Mouse (Mus musculus) frontal cortex, adult (tissue): ENCODE measurements at regions not wholly inside any gene's neighbourhood (a gene's known extent, or its start where the extent isn't known, plus 50 kb on each side); places are given as distances from the start of the nearest gene placed in this dataset.

ENCODE experiments used
- ATAC-seq: cut with Nextera tagmentation; 2 replicates; pipeline ENCODE4 v1.9.2; 2017; ENCODE audit warnings: mild to moderate bottlenecking, moderate library complexity, mixed read lengths; ENCODE audit not compliant: low TSS enrichment

DNA sequence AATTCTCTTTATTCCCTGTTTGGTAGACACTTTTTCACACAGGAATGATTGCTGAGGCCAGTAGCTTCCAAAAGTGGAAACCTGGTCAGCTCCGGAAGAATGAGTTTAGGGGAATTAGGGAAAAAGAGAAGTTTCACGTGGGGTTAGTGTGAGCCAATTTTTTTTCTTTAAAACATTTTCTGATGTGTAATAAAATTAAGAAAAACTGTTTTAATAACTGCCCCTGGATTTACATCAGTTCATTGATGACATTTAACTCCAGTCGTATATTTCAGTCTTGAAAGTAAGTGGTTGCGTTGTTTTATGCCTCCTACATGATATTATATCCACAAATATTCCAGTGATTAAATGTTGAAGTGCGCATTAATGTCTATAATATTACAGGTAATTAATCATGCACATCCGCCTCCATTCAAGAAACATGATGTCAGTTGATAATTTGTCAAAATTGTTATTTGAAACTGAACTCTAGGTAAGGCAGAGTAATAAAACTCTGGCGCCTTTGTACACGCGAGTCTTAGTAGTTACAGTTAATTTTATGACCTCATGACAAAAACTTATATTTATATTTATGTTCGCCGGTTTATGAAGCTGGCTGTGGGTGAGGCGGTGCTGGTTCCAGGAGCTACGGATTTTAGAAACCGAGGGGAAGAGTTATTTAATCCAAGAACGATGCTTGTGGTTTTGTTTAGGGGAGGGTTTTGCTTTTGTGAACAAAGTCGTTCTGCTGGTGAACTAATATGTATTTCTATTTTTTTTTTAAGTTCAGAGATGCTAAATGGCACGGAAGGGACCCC lies 252.5 kb upstream of the Nfe2l3 start:
- ATAC-seq, result no peak

DNA sequence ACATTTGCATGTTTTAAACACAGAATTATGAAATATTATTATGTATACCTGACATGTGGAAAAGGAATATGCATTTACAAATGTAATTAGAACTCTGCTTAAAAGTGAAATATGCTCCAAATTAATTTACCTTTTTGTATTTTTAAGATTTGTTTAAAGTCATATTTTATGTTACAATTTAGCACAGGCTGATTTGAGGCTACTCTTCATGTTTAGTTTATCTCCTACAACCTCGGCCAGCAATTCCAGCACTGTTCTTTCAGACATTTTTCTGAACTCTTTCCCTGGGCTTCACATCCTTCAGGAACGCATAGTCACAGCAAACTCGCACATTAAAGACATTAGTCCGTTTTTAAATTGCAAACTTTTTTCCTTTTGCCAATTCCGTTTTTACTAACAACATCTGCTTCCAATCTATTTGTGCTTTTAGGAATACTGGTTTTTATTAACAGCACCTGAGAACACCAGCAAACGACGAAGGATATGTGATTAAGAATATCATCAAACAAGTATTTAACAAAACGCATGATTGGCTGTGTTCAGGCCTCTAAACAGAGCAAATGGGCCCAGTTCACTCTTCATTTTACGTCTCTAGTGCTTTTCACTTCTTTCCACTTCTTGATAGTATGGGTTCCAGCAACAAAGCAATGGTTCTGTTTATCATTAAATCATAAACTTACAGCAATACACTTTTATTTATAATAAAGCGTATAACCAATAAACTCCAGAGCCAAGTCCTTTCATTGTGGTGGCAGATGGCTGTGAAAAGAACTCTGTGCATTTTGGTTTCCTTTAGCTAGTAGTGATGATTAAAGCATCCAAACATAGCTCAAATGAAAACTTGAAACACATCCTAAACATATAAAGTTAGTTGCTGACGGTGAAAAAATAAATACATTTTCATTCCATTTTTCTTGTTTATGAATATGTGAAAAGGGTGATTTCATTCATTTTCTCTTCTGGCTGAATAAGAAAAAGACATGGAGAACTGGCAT lies 251.3 kb upstream of the Nfe2l3 start:
- no peak for ATAC-seq

DNA sequence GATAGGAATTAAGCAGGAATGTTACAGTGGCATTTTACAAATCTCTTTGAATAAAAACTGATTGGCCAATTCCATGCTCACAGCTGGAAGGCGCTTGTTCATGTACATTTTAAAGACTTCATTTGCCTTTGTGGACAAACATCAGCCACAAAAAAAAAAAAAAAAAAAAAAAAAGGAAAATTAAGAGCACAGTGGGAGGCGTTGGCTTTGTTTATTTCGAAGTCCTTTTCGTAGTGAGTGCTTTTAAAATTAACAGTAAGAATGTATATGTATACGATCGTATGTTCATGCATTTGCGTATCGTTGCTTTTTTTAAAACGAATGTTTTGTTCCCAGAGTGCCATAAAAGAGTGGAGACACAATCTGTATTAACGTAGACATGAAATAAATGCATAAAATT lies 250.6 kb upstream of the Nfe2l3 start:
- no peak for ATAC-seq

DNA sequence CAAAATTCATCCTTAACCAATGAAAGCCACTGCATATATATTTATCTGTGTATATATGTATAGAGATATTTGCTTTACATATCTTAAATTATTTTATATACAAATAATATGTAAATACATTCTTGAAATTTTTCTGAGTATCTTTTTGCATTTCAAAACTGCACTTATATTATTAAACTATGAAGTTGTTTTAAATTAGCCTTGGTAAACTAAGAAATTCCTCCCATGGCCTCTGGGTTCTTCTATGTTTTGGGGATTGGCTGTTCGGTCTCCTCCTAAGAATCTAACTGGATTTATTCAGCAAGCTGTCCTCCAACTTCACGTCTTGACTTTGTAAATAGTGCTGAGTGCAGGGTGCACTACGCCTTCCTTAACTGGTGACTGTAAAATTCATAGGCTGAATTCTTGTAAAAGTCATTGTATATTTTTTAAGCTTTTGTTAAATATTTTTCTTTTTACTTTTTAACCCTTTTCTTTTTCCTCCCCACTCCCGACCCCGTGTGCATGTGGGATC lies 249.6 kb upstream of the Nfe2l3 start:
- no peak for ATAC-seq

DNA sequence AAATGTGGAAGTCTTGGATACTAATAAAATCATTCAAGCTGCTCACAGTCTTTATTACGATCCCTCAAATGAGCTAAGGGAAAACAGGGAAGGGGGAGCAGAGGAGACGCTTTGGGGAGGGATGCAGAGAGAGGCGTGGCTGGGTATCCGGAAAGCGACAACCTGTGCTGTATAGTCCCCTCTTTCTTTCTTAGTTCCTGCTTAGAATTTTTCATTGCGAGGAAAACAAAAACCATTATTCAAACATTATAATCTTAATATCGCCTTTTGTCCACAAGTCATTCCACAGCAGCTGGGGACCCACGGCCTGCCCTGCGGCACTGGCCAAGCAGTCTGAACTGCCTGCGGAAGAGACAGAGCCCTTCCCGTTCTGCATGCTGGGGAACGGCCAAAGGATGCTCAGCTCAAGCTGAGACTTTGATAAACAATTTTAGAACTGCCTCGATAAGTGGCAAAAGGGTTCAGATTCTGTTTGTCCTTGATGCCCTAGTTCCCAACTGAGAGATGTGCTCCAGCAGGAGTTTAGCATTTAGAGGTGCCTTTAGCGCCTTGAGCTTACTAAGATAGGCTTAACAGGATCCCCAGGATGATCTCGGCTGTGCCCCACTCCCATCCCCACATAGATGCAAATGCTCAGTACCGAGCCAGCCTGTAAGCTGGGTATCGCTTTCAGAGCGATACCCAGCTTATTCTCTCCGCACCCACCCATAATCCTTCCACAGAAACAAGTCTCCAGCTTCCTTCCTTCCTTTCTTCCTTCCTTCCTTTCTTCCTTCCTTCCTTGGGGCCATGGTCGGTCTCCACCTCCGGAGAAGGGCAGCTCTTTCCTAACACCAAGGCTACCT lies 248.7 kb upstream of the Nfe2l3 start:
- ATAC-seq, result no peak

DNA sequence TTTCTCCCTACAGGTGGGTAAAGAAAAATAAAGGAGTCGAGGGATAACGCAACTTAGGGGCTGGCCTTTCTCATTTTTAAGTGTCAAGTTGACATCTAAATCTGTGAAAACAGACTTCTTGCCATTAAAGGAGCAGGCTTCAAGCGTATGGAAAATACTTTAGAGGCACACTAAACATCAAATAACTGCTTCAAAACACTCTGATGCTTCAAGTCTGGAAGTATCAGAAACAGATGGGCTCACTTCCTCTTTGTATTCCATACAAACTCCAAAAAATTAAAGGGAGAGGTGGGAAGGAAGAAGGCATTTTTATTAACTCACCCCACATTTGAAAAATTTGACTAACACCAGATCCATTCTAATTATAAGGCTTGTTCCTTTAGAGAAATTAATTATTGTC lies 248.0 kb upstream of the Nfe2l3 start:
- no peak for ATAC-seq

DNA sequence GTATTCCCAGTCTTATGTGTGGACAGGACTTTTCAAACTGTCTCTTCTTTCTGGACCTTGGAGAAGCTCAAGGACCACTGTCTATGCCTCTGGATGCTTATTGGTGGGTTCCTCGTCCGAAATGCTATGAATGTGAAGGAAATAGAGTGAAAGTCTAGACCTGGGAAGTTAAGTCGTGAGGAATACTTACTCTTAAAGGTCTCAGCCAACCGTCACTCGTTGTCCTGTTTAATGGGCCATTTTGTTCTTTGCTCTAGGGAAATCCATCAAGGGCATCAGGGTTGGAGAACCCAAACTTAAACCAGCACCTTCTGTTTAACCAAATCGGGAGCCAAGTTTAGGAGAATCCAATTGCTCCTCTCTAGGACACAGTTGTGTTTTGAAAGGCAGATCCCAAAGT lies 247.3 kb upstream of the Nfe2l3 start:
- ATAC-seq, result no peak

DNA sequence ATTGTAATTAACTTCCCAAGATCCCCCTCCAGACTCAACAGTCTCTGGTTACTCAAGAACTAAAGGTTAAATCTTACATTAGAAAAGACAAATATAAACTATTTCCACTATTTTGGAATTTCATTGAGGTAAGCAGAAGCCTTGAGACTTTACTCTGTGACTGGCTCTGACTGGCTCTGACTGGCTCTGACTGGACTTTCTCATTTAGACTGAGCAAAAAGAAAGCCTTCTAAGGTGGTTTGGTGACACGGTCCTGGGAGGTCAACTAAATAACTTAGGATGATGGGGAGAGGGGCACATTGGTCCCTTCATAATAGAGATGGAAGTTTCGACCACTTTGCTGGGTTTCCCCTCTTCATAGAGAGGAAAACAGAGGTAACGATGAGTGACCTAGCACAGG lies 243.3 kb upstream of the Nfe2l3 start:
- no peak for ATAC-seq

DNA sequence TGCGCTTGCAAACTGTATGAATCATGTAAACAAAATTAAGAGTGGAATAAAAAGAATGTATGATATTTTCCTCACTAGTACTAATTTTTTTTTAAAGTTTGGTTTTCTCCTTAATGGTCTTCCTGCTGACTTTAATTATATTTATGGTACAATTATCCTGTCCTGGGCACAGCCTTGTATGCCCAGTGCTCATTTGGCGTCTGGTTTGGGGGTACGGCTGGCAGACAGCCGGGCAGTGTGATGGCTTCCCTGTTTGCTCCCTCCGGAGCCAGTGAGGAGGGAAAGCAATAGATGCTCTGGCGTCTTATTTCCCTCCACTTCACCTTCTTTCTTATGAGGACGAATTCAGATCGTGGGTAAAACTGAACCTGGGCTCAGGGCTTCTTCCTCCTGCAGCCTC lies 239.6 kb upstream of the Nfe2l3 start:
- no peak for ATAC-seq

DNA sequence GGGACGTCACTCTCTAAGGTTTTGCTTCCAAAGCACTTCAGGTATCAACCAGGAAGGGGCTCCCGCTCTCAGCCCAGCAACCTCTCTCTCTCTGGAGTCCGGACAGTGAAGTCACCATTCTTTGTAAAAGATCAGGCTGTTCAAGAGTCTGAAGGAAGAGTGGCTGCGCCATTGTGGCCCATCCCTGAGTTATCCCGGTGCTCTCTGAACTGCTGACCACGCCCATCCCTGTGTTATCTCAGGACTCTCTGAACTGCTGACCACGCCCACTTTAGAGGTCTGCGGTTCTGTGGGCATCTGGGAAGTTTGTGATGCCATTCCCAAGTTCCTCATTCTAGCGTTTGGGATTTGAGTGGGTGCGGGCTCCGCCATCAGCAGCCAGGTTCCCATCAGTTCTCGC lies 239.1 kb upstream of the Nfe2l3 start:
- no peak for ATAC-seq

DNA sequence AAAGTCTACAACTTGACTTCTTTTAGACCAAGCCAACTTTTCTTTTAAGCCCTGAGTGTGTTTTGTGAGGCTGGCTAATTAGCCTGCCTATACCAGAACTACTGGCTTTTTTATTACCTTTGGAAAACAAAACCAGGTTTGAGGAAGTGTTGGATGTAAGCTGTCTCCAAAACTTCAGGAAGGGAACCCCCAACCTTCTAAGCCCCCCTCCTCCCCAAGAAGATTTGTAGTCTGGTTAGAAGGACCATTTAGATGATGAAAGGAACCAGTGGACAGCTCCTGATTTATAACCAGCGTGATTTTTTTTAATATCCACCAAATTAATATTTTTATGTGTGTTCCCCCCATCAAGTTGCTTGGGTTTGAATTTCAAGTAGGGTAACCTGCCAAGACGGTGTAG lies 236.1 kb upstream of the Nfe2l3 start:
- ATAC-seq, result no peak

DNA sequence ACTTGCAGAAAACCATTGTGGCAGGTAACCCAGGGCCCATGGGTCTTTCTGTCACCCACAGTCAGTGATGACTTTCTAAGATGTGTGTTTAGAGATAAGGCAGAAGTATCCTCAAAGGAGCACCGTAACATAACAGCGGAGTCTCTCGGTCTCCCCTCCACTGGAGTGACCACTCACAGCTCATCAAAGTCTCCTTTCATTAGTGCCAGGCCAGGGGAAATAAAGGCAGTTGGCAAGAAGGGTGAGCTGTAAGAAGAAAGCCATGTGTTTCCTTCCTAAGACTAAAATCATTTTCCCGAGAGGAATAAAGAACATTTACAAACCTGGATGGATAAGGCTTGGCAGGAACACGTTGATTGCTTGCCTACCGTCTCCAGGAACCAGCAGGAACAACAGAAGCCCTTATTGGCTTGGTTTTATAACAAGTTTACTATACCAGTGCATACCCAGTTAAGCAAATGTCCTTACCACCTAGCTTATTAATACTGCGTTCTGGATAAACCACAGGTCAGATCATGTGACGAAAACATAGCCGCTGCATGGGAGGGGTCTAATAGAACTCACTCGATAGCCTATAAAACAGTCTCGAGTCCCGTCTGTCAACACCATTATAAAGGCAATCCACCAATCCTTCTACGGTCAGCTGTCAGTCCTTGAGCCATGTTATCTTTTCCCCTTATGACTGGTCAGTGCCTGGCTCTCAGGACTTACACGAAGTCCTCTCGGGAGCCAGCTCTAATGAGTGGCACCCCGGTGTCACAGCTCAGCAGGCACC lies 235.3 kb upstream of the Nfe2l3 start:
- ATAC-seq, result no peak

DNA sequence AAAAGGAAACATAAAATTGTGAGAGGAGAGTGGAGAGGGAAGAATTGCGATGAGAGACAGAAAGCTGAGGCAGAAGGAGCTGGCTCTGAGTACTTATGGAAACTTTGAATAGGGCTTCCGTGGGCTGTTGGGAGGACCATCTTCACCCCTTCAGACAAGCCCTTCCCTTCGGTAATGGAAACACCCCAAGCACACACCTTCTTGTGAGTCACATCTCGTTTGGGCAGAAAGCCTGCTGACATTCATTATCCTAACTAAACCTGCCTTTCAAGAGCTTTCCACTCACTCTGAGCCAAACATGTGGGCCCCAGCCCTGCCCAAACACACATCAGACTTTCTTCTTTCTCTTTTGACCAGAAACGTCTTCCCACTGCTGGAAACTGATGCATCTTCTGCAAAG lies 232.3 kb upstream of the Nfe2l3 start:
- ATAC-seq, result no peak

DNA sequence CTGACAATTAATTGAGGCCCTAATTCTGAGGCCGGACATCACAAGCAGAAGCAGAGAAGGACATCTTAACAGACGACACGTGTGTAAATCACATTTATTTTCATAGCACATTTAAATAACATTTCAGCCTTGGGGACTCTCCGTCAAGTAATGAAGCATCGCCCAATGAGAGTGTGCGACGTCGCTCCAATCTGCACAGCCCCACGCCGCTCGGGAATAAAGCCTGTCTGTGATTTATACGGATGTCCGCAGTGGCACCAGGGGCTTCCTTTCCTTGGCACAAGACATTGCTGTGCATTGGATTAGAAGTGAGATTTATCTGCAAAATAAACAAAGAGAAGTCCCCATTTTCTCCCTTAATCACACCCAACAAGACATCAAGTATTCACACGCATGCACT lies 231.6 kb upstream of the Nfe2l3 start:
- ATAC-seq, result no peak

DNA sequence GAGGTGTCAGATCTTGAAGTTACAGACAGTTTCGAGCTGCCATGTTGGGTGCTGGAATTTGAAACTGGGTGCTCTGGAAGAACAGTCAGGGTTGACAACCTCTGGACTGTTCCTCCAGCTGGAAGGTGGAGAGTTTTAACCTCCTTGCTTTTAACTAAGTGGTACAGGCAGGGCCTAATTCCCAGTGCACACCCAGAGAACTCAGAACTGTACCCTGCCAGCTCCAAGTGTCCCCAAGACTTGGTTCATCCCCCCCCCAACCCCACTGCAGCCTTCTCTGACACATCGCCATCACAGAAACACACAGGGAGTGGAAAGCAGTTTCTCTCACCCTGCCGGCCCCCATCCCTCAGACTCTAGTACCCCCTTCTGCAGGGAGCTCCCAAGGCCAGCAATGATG lies 228.2 kb upstream of the Nfe2l3 start:
- ATAC-seq, result no peak

DNA sequence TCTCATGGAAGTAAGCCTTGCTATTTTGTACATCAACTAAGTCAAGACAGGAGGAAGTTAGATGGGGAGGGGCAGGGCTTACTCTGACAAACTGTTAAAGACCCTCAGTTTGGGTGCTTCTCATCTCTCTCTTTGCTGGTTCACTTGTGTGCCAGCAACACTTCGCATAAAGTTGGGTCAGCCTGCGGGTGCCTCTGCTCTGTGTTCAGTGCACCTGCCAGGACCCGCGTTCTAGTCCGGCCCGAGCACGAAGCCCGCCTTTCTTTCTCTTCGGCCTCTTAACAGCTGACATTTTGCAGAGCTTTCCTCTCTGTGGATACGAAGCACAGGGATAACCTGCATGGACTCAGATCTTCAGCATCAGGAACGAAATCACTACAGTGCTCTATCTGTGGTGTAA lies 227.1 kb upstream of the Nfe2l3 start:
- ATAC-seq, result no peak

DNA sequence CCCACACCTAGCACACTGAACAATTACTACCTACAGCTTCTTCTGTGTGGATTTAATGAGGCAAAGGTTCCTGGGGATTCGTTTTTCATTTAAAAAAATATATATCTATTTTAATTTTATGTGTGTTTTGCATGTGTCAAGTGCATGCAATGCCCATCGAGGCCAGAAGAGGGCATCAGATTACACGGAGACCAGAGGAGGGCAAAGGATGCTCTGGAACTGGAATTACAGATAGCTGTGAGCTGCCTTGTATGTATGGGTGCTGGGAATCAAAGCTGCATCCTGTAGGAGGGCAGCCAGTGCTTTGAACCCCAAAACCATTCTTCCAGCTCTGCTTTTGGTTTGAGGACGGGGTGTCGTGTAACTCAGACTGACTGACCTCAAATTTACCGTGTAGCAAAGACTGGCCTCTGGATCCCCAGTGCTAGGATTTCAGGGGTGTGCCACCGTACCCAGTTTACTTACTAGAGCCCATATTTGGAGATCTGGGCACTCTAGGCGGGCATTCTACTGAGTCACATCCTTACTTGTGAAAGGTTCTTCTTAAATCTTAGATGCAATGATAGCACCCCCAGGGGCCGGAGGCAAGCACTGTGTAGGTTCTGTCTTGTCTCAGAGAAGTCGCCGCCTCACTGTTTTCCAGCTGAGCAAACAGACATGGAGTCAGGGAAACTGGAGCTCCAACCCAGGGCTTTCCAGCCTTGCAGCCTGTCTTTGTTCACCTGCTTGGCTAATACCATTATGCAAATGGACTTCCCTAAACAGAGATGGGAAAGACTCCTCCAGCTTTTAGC lies 225.6 kb upstream of the Nfe2l3 start:
- no peak; the same call in 1 of the 2 replicates for ATAC-seq

DNA sequence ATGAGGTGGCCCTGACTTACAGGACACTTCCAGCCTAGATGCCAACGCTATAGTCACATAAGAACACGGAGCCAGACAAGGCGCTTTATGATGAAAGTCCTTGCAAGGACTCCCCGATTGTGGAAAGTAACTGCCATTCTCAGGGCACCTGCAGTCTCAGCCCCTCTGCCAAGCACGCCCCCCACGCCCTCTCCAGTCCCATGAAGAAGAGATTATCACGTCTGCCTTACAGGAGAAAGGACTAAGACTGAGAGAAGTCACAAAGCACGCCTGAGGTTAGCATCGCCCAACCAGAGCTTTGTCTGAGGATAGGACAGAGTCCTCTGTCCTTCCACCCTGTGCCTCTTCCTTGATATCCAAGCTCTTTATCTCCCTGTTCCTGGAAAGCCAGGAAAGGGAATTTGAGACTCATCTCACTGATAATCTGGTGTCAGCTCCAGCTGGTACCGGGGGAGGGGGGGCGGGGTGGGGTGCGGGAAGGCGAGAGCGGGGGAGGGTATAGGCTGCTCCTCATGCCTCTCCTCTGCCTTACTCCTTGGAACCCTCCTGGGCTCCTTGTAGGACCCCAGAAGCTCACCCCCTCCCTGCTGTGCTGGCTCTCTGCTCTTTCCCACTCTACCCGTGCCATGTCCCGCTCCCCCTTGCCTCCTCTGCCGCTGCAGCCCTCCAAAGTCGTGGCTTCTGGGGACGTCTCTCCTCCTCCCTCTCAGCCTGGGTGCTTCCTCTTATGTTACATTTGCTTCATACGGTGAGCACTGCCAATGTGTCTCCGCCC lies 224.7 kb upstream of the Nfe2l3 start:
- no peak for ATAC-seq

DNA sequence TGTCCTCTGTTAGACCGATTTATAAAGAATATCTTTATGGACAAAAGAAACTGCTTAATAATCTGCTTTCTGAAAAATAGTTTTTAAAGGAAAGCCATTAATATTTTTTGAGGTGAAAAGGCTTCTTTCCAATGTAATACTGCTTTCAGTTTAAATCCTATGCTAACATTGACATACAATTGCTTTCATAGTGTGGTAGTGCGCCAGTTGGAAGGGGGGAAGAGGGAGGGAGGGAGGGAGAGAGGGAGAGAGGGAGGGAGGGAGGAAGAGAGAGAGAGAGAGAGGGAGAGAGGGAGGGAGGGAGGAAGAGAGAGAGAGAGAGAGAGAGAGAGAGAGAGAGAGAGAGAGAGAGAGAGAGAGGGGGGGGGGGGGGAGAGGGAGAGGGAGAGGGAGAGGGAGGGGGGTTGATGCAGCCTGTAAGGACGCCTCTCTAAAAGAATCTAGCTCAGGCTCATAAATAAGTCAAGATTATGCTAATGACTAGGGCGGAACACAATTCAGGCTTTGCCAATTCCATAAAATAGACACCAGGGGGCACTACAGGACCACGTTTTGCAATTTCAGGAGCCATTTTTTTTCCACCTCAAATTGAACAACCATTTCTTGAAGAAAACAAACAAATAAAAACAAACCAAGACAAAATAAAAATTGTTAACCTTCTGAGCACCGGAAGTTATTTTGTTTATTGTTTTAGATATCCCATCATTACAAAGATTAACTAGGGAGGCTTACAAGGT lies 223.6 kb upstream of the Nfe2l3 start:
- no peak for ATAC-seq
